Mouse (Mus musculus) layer of hippocampus, adult 2 months (tissue): ENCODE results near the gene Arhgdib. TPM values are rescaled to one million over a fixed set of nuclear protein-coding genes. Genes with fewer than 3 reads are reported as not detected.
"Not testable (repeated sequence)": the region's sequence is repeated elsewhere in the genome, so short reads cannot be mapped to it uniquely, and the experiment has no call there.

ENCODE experiments used
- DNase-seq, 2 experiments: peaks; one replicate each; pipeline ENCODE4 v3.0.0; 2022; ENCODE audit warnings: low spot score in 2 of 2
- H3K27ac ChIP-seq: fragments of 200-600 bp; 2 replicates; pipeline ENCODE4 v1.8.1; 2022
- H3K4me3 ChIP-seq: fragments of 200-600 bp; 2 replicates; pipeline ENCODE4 v1.8.1; 2022; ENCODE audit warnings: mild to moderate bottlenecking
- CTCF ChIP-seq: fragments of 200-600 bp; conservative IDR thresholded peaks from 2 replicates; pipeline ENCODE4 v1.8.1; 2022; ENCODE audit warnings: antibody characterized with exemption, mild to moderate bottlenecking, moderate library complexity
- long read RNA-seq, 2 experiments: library from polyadenylated mRNA; stranded (forward); transcript quantifications; one replicate each; pipeline ENCODE4 v2.0.0; 2021; ENCODE audit warnings: borderline mapping rate in 2 of 2
- total RNA-seq, 2 experiments: library from RNA; stranded (reverse); gene quantifications; 2 replicates each; pipeline ENCODE4 v1.2.3; 2021

Arhgdib gene
- 1 to 10 TPM; 8.5 to 9.4 TPM for total RNA-seq
- long read RNA-seq, experiment 1, transcript Arhgdib-201 (6 exons, 1,193 nt) = major isoform, 5 of 11 reads
- long read RNA-seq, experiment 1, partial matches to known transcripts = 0 of 11 reads
- long read RNA-seq, experiment 1, other reads (novel, unspliced or antisense) = 1 of 11 reads
- long read RNA-seq, experiment 2, transcript Arhgdib-201 (6 exons, 1,193 nt) = major isoform, 9 of 11 reads
- long read RNA-seq, experiment 2, partial matches to known transcripts = 0 of 11 reads
- long read RNA-seq, experiment 2, other reads (novel, unspliced or antisense) = 0 of 11 reads

- Histone ChIP-seq H3K4me3 (peak within 1 kb of the TSS; percentile 13; the same call in 1 of the 2 replicates), H3K27ac (peak within 1 kb of the TSS; percentile 78)
- TF ChIP-seq CTCF = no peak
- no peak for DNase-seq
Measured at GRCm38 (mm10) chr6:136941051-136942021, at the start of gene Arhgdib. Gene Arhgdib (minus strand): TSS chr6:136941899.

- TF ChIP-seq CTCF = no peak
- Histone ChIP-seq H3K4me3 (no peak overlapping the region), H3K27ac (no peak overlapping the region)
- peak in 1 of 2 experiments; percentile 6 for DNase-seq
Measured at GRCm38 (mm10) chr6:136990557-136990956, 48.9 kb upstream of the Arhgdib start.

GRCm38 (mm10) chr6:136989824-136990497 is 48.3 kb upstream of the Arhgdib start:
- no peak overlapping the region for H3K27ac ChIP-seq
- peak in 1 of 2 experiments; percentile 4 for DNase-seq
- no peak for TF ChIP-seq CTCF
- no peak overlapping the region for H3K4me3 ChIP-seq

GRCm38 (mm10) chr6:136988536-136989060 is 46.9 kb upstream of the Arhgdib start:
- H3K27ac ChIP-seq = no peak overlapping the region
- TF ChIP-seq CTCF = no peak
- no peak overlapping the region for H3K4me3 ChIP-seq
- peak in 1 of 2 experiments; percentile 3 for DNase-seq

GRCm38 (mm10) chr6:136986718-136987117 is 45.0 kb upstream of the Arhgdib start:
- DNase-seq = peak; percentile 10 to 24

GRCm38 (mm10) chr6:136986019-136986418 is 44.3 kb upstream of the Arhgdib start:
- no peak overlapping the region for H3K27ac ChIP-seq
- TF ChIP-seq CTCF = no peak

More at GRCm38 (mm10) chr6:136986718-136987117, 45.0 kb upstream of the Arhgdib start:
- Histone ChIP-seq H3K4me3 (no peak overlapping the region), H3K27ac (no peak overlapping the region)
- TF ChIP-seq CTCF = no peak

GRCm38 (mm10) chr6:136983201-136983600 is 41.5 kb upstream of the Arhgdib start:
- no peak for TF ChIP-seq CTCF
- peak in 1 of 2 experiments; percentile 6 for DNase-seq
- Histone ChIP-seq H3K27ac (no peak overlapping the region), H3K4me3 (no peak overlapping the region)

More at GRCm38 (mm10) chr6:136986019-136986418, 44.3 kb upstream of the Arhgdib start:
- DNase-seq = peak in 1 of 2 experiments; percentile 9
- H3K4me3 ChIP-seq = no peak overlapping the region

- TF ChIP-seq CTCF = no peak
- DNase-seq = peak in 1 of 2 experiments; percentile 6
- Histone ChIP-seq H3K27ac (no peak overlapping the region), H3K4me3 (no peak overlapping the region)
Measured at GRCm38 (mm10) chr6:136982581-136982980, 40.9 kb upstream of the Arhgdib start.

- peak; percentile 80 for TF ChIP-seq CTCF
- peak; percentile 30 to 35 for DNase-seq
- H3K27ac ChIP-seq = no peak overlapping the region
- H3K4me3 ChIP-seq = no peak overlapping the region
Measured at GRCm38 (mm10) chr6:136980331-136980746, 38.6 kb upstream of the Arhgdib start.

- no peak for TF ChIP-seq CTCF
- H3K4me3 ChIP-seq = no peak overlapping the region
- no peak overlapping the region for H3K27ac ChIP-seq
- DNase-seq = peak in 1 of 2 experiments; percentile 8
Measured at GRCm38 (mm10) chr6:136979274-136980082, 37.8 kb upstream of the Arhgdib start.

- TF ChIP-seq CTCF = peak; percentile 78
- H3K27ac ChIP-seq, H3K4me3 ChIP-seq, DNase-seq: not testable (repeated sequence)
Measured at GRCm38 (mm10) chr6:136968877-136969276, 27.2 kb upstream of the Arhgdib start.
